Mouse (Mus musculus) megakaryocyte progenitor cell, adult 5-6 weeks (primary cell): ENCODE results near the gene Lrrc4c. TPM values are rescaled to one million over a fixed set of nuclear protein-coding genes. Genes with fewer than 3 reads are reported as not detected.

Experiments
- ATAC-seq: replicated peaks from 2 replicates; pipeline ENCODE4 v1.8.0; 2016; ENCODE audit warnings: mild to moderate bottlenecking, moderate TSS enrichment, inconsistent platforms; ENCODE audit not compliant: poor library complexity
- total RNA-seq, 2 experiments: library from RNA; stranded (forward) in 1 of 2; stranded (reverse) in 1 of 2; fragments of 157-497, 149-512 nt in 1 of 2; fragments of 200-1000 nt in 1 of 2; gene quantifications; 2 replicates each; pipeline versions ENCODE4 v1.2.3 to v1.2.4; 2015 to 2017

Lrrc4c gene
- total RNA-seq, 2 experiments from 2014 or later, result not detected

- no peak for ATAC-seq
Observed at GRCm38 (mm10) chr2:97196968-97197606, 879.1 kb downstream of the Lrrc4c start.

- no peak for ATAC-seq
Observed at GRCm38 (mm10) chr2:97232966-97233365, 915.0 kb downstream of the Lrrc4c start.

- no peak for ATAC-seq
Observed at GRCm38 (mm10) chr2:97234074-97234473, 916.1 kb downstream of the Lrrc4c start.

GRCm38 (mm10) chr2:97274651-97275050, 956.7 kb downstream of the Lrrc4c start:
- ATAC-seq, result no peak

GRCm38 (mm10) chr2:97284986-97285385, 967.0 kb downstream of the Lrrc4c start:
- no peak for ATAC-seq

GRCm38 (mm10) chr2:97294216-97294615, 976.2 kb downstream of the Lrrc4c start:
- ATAC-seq, result no peak

GRCm38 (mm10) chr2:97299704-97300103, 981.7 kb downstream of the Lrrc4c start:
- no peak for ATAC-seq

GRCm38 (mm10) chr2:97318008-97318407, 1000.0 kb downstream of the Lrrc4c start:
- no peak for ATAC-seq

- ATAC-seq, result no peak
Observed at GRCm38 (mm10) chr2:97318536-97318935, 1000.6 kb downstream of the Lrrc4c start.

- no peak for ATAC-seq
Observed at GRCm38 (mm10) chr2:97332084-97332682, 1014.2 kb downstream of the Lrrc4c start.

- no peak for ATAC-seq
Observed at GRCm38 (mm10) chr2:97339627-97340026, 1021.7 kb downstream of the Lrrc4c start.

- ATAC-seq, result no peak
Observed at GRCm38 (mm10) chr2:97361235-97361634, 1043.3 kb downstream of the Lrrc4c start.

GRCm38 (mm10) chr2:97369978-97370377, 1052.0 kb downstream of the Lrrc4c start:
- ATAC-seq, result no peak

- ATAC-seq, result no peak
Observed at GRCm38 (mm10) chr2:97391437-97391836, 1073.5 kb downstream of the Lrrc4c start.

GRCm38 (mm10) chr2:97391876-97392275, 1073.9 kb downstream of the Lrrc4c start:
- ATAC-seq, result no peak

GRCm38 (mm10) chr2:97413066-97413465, 1095.1 kb downstream of the Lrrc4c start:
- no peak for ATAC-seq

GRCm38 (mm10) chr2:97414416-97415362, 1096.7 kb downstream of the Lrrc4c start:
- no peak for ATAC-seq

- ATAC-seq, result no peak
Observed at GRCm38 (mm10) chr2:97434140-97434539, 1116.2 kb downstream of the Lrrc4c start.

- no peak for ATAC-seq
Observed at GRCm38 (mm10) chr2:97435616-97436015, 1117.6 kb downstream of the Lrrc4c start.

- ATAC-seq, result no peak
Observed at GRCm38 (mm10) chr2:97437767-97438166, 1119.8 kb downstream of the Lrrc4c start.

GRCm38 (mm10) chr2:97463573-97463972, 1145.6 kb downstream of the Lrrc4c start:
- no peak for ATAC-seq
